Comparison of ENCODE assay signal across 10 mouse cellular contexts in genomic region chr15:80225208-80225607, GRCm38 (mm10). TPM values are rescaled to one million over a fixed set of nuclear protein-coding genes. Genes with fewer than 3 reads are reported as not detected.
DNase-seq lines count a peak whose midpoint lies in the region; ATAC-seq lines count a peak whose summit lies in the region.
"Had no signal": no experiment of that assay in that cellular context is flagged by ENCODE, and none has a peak within 500 bp of the region (broad histone marks: within the 10 kb centered on the region; RNA-seq: fewer than 3 reads in every experiment).

No protein-coding gene starts in this region.

- 30% methylated on average over 9 of the region's 9 CpGs for WGBS in hindbrain, embryonic 14.5 days
- WGBS in hindbrain, embryonic 12.5 days, result 32% methylated on average over 9 of the region's 9 CpGs
- WGBS in intestine, embryonic 14.5 days, result 29% methylated on average over 9 of the region's 9 CpGs
- 16% methylated on average over 9 of the region's 9 CpGs for WGBS in liver, embryonic 11.5 days
- WGBS in neural tube, embryonic 15.5 days, result 33% methylated on average over 9 of the region's 9 CpGs

- H3K9me3 ChIP-seq in hindbrain, embryonic 14.5 days (ENCODE audit: control insufficient read depth, low read length), result no peaks in the 10 kb centered on the region
- H3K9me3 ChIP-seq in hindbrain, embryonic 12.5 days (replicated peaks), result no peaks in the 10 kb centered on the region
- H3K9me3 ChIP-seq in intestine, embryonic 14.5 days (ENCODE audit: control insufficient read depth, low read length), result no peaks in the 10 kb centered on the region
- no peaks in the 10 kb centered on the region for H3K9me3 ChIP-seq in liver, embryonic 11.5 days (ENCODE audit: control insufficient read depth, low read length)
- H3K9me3 ChIP-seq in neural tube, embryonic 15.5 days (replicated peaks), result no peaks in the 10 kb centered on the region
- H3K9me3 ChIP-seq: embryonic facial prominence, embryonic 13.5 days had no signal

- peak; percentile 71 for DNase-seq in hindbrain, embryonic 14.5 days (ENCODE audit: low spot score)
- DNase-seq in adrenal gland, postnatal 4 days (ENCODE audit: low spot score in 2 of 2), result peak; percentile 68 to 70
- DNase-seq in intestine, embryonic 14.5 days (ENCODE audit: low spot score), result peak; percentile 87
- DNase-seq in liver, embryonic 11.5 days (ENCODE audit: low spot score), result peak; percentile 84
- peak; percentile 95 for DNase-seq in testis, postnatal 10 days (ENCODE audit: low spot score)

- no peak overlapping the region for H3K4me3 ChIP-seq in hindbrain, embryonic 14.5 days (replicated peaks; ENCODE audit: low read length)
- H3K4me3 ChIP-seq in hindbrain, embryonic 12.5 days, result no peak overlapping the region
- no peak overlapping the region for H3K4me3 ChIP-seq in intestine, embryonic 14.5 days (ENCODE audit: low read depth, low read length)
- H3K4me3 ChIP-seq in liver, embryonic 11.5 days (ENCODE audit: low read depth, low read length), result no peak overlapping the region
- no peak overlapping the region for H3K4me3 ChIP-seq in neural tube, embryonic 15.5 days (replicated peaks)
- H3K4me3 ChIP-seq: embryonic facial prominence, embryonic 13.5 days had no signal

- no peaks in the 10 kb centered on the region for H3K4me1 ChIP-seq in hindbrain, embryonic 14.5 days (replicated peaks; ENCODE audit: control insufficient read depth, insufficient read depth, low read length)
- peaks cover 2% of the 10 kb centered on the region; the same call in 1 of the 2 replicates for H3K4me1 ChIP-seq in hindbrain, embryonic 12.5 days
- H3K4me1 ChIP-seq in intestine, embryonic 14.5 days (replicated peaks; ENCODE audit: control insufficient read depth, insufficient read depth, low read length), result no peaks in the 10 kb centered on the region
- H3K4me1 ChIP-seq in liver, embryonic 11.5 days (replicated peaks; ENCODE audit: control insufficient read depth, insufficient read depth, low read length), result no peaks in the 10 kb centered on the region
- 0 out of 2 replicates have a peak, but pooled peaks cover 3% of the 10 kb centered on the region for H3K4me1 ChIP-seq in neural tube, embryonic 15.5 days
- H3K4me1 ChIP-seq: embryonic facial prominence, embryonic 13.5 days had no signal

- no peak overlapping the region for H3K4me2 ChIP-seq in hindbrain, embryonic 14.5 days (replicated peaks)
- H3K4me2 ChIP-seq in hindbrain, embryonic 12.5 days (replicated peaks), result no peak overlapping the region
- no peak overlapping the region for H3K4me2 ChIP-seq in intestine, embryonic 14.5 days (ENCODE audit: low read length)
- H3K4me2 ChIP-seq in liver, embryonic 11.5 days, result no peak overlapping the region
- H3K4me2 ChIP-seq in neural tube, embryonic 15.5 days, result no peak overlapping the region
- H3K4me2 ChIP-seq: embryonic facial prominence, embryonic 13.5 days had no signal

- no peaks in the 10 kb centered on the region for H3K36me3 ChIP-seq in hindbrain, embryonic 14.5 days (replicated peaks; ENCODE audit: control insufficient read depth, insufficient read depth)
- H3K36me3 ChIP-seq in hindbrain, embryonic 12.5 days, result no peaks in the 10 kb centered on the region
- H3K36me3 ChIP-seq in intestine, embryonic 14.5 days (ENCODE audit: control insufficient read depth, insufficient read depth, low read length), result no peaks in the 10 kb centered on the region
- no peaks in the 10 kb centered on the region for H3K36me3 ChIP-seq in liver, embryonic 11.5 days (ENCODE audit: control insufficient read depth, insufficient read depth, low read length)
- no peaks in the 10 kb centered on the region for H3K36me3 ChIP-seq in neural tube, embryonic 15.5 days
- H3K36me3 ChIP-seq: embryonic facial prominence, embryonic 13.5 days had no signal

- H3K27ac ChIP-seq in hindbrain, embryonic 14.5 days, result no peak overlapping the region
- H3K27ac ChIP-seq in hindbrain, embryonic 12.5 days, result no peak overlapping the region
- H3K27ac ChIP-seq in intestine, embryonic 14.5 days (ENCODE audit: low read depth), result no peak overlapping the region
- H3K27ac ChIP-seq in liver, embryonic 11.5 days (ENCODE audit: low read depth, low read length), result no peak overlapping the region
- no peak overlapping the region for H3K27ac ChIP-seq in neural tube, embryonic 15.5 days (replicated peaks)
- H3K27ac ChIP-seq: embryonic facial prominence, embryonic 13.5 days had no signal

- no peak overlapping the region for H3K9ac ChIP-seq in hindbrain, embryonic 14.5 days
- no peak overlapping the region for H3K9ac ChIP-seq in hindbrain, embryonic 12.5 days
- H3K9ac ChIP-seq in intestine, embryonic 14.5 days (ENCODE audit: low read length), result no peak overlapping the region
- no peak overlapping the region for H3K9ac ChIP-seq in liver, embryonic 11.5 days (ENCODE audit: low read depth, low read length)
- H3K9ac ChIP-seq in neural tube, embryonic 15.5 days (replicated peaks), result no peak overlapping the region
- H3K9ac ChIP-seq: embryonic facial prominence, embryonic 13.5 days had no signal

- H3K27me3 ChIP-seq in hindbrain, embryonic 14.5 days (ENCODE audit: control insufficient read depth, insufficient read depth, low read length), result no peaks in the 10 kb centered on the region
- no peaks in the 10 kb centered on the region for H3K27me3 ChIP-seq in hindbrain, embryonic 12.5 days
- no peaks in the 10 kb centered on the region for H3K27me3 ChIP-seq in intestine, embryonic 14.5 days (replicated peaks; ENCODE audit: control insufficient read depth, insufficient read depth, low read length)
- no peaks in the 10 kb centered on the region for H3K27me3 ChIP-seq in liver, embryonic 11.5 days (replicated peaks; ENCODE audit: control insufficient read depth, insufficient read depth, low read length)
- no peaks in the 10 kb centered on the region for H3K27me3 ChIP-seq in neural tube, embryonic 15.5 days (replicated peaks)
- H3K27me3 ChIP-seq: embryonic facial prominence, embryonic 13.5 days had no signal

- no peak for ATAC-seq in hindbrain, embryonic 14.5 days (ENCODE audit: low FRiP score)
- ATAC-seq in hindbrain, embryonic 12.5 days (ENCODE audit: low FRiP score), result no peak
- peak; percentile 92 for ATAC-seq in erythroblast, adult 5-6 weeks (replicated peaks; ENCODE audit: low FRiP score, poor library complexity, severe bottlenecking)
- ATAC-seq in intestine, embryonic 14.5 days (replicated peaks; ENCODE audit: low FRiP score, low TSS enrichment, low read depth), result peak; percentile 69; the same call in 1 of the 2 replicates
- peak; percentile 61; the same call in 1 of the 2 replicates for ATAC-seq in liver, embryonic 11.5 days (replicated peaks; ENCODE audit: low FRiP score)
- peak; percentile 47; the same call in 1 of the 2 replicates for ATAC-seq in neural tube, embryonic 15.5 days (ENCODE audit: low FRiP score)

RNA-seq across cellular contexts. Expression of gene Mief1, which starts 8.6 kb away (rescaled TPM):
- 36.4 and 38.6 TPM in 2 replicates for polyA plus RNA-seq in hindbrain, embryonic 14.5 days (2014; fragmentation: Nextera tagmentation; extraction: Ambion mirVana)
- 41.3 and 43.8 TPM in 2 replicates for polyA plus RNA-seq in hindbrain, embryonic 12.5 days (2016; fragmentation: Nextera tagmentation; extraction: Ambion mirVana)
- total RNA-seq in adrenal gland, postnatal 4 days (2021), result 10 to 100 TPM; 41.9 to 46.6 TPM
- 6.5 and 7.7 TPM in 2 replicates for total RNA-seq in erythroblast, adult 5-6 weeks (2015; ENCODE audit: low replicate concordance)
- total RNA-seq in erythroblast, adult 5-6 weeks (2017; ENCODE audit: low replicate concordance), result 17.8 and 18.8 TPM in 2 replicates
- polyA plus RNA-seq in intestine, embryonic 14.5 days (2014; fragmentation: Nextera tagmentation; extraction: Ambion mirVana), result 32.0 and 38.8 TPM in 2 replicates
- polyA plus RNA-seq in liver, embryonic 11.5 days (2014; fragmentation: Nextera tagmentation; extraction: Ambion mirVana), result 35.8 and 44.9 TPM in 2 replicates
- 33.3 and 34.5 TPM in 2 replicates for polyA plus RNA-seq in neural tube, embryonic 15.5 days (2015; fragmentation: Nextera tagmentation; extraction: Ambion mirVana)

RNA-seq across cellular contexts. Expression of gene AC140267.1, which starts 10.4 kb away (rescaled TPM):
- not detected in 2 replicates for polyA plus RNA-seq in hindbrain, embryonic 14.5 days (2014; fragmentation: Nextera tagmentation; extraction: Ambion mirVana)
- not detected in 2 replicates for polyA plus RNA-seq in hindbrain, embryonic 12.5 days (2016; fragmentation: Nextera tagmentation; extraction: Ambion mirVana)
- total RNA-seq in adrenal gland, postnatal 4 days (2021), result 1 to 10 TPM; 7.3 to 8.9 TPM
- not detected in 2 replicates for total RNA-seq in erythroblast, adult 5-6 weeks (2015; ENCODE audit: low replicate concordance)
- not detected in 2 replicates for total RNA-seq in erythroblast, adult 5-6 weeks (2017; ENCODE audit: low replicate concordance)
- polyA plus RNA-seq in intestine, embryonic 14.5 days (2014; fragmentation: Nextera tagmentation; extraction: Ambion mirVana), result not detected in 2 replicates
- polyA plus RNA-seq in liver, embryonic 11.5 days (2014; fragmentation: Nextera tagmentation; extraction: Ambion mirVana), result not detected in 2 replicates
- 1.7 TPM in 1 of 2 replicates, not detected in the other for polyA plus RNA-seq in neural tube, embryonic 15.5 days (2015; fragmentation: Nextera tagmentation; extraction: Ambion mirVana)
- polyA plus RNA-seq: embryonic facial prominence, embryonic 13.5 days; neural tube, embryonic 14.5 days had no signal

RNA-seq across cellular contexts. Expression of gene Atf4, which starts 29.8 kb away (rescaled TPM):
- 102 and 115 TPM in 2 replicates for polyA plus RNA-seq in hindbrain, embryonic 14.5 days (2014; fragmentation: Nextera tagmentation; extraction: Ambion mirVana)
- polyA plus RNA-seq in hindbrain, embryonic 12.5 days (2016; fragmentation: Nextera tagmentation; extraction: Ambion mirVana), result 115 and 128 TPM in 2 replicates
- total RNA-seq in adrenal gland, postnatal 4 days (2021), result 100 to 1,000 TPM; 145 to 157 TPM
- total RNA-seq in erythroblast, adult 5-6 weeks (2015; ENCODE audit: low replicate concordance), result 86.3 and 108 TPM in 2 replicates
- 148 and 150 TPM in 2 replicates for total RNA-seq in erythroblast, adult 5-6 weeks (2017; ENCODE audit: low replicate concordance)
- 125 and 136 TPM in 2 replicates for polyA plus RNA-seq in intestine, embryonic 14.5 days (2014; fragmentation: Nextera tagmentation; extraction: Ambion mirVana)
- 186 and 188 TPM in 2 replicates for polyA plus RNA-seq in liver, embryonic 11.5 days (2014; fragmentation: Nextera tagmentation; extraction: Ambion mirVana)
- polyA plus RNA-seq in neural tube, embryonic 15.5 days (2015; fragmentation: Nextera tagmentation; extraction: Ambion mirVana), result 106 and 113 TPM in 2 replicates

RNA-seq across cellular contexts. Expression of gene Rps19bp1, which starts 38.9 kb away (rescaled TPM):
- 75.0 and 83.7 TPM in 2 replicates for polyA plus RNA-seq in hindbrain, embryonic 14.5 days (2014; fragmentation: Nextera tagmentation; extraction: Ambion mirVana)
- polyA plus RNA-seq in hindbrain, embryonic 12.5 days (2016; fragmentation: Nextera tagmentation; extraction: Ambion mirVana), result 59.9 and 65.8 TPM in 2 replicates
- 10 to 100 TPM; 35.7 to 41.1 TPM for total RNA-seq in adrenal gland, postnatal 4 days (2021)
- 15.4 and 16.5 TPM in 2 replicates for total RNA-seq in erythroblast, adult 5-6 weeks (2015; ENCODE audit: low replicate concordance)
- total RNA-seq in erythroblast, adult 5-6 weeks (2017; ENCODE audit: low replicate concordance), result 5.0 and 10.1 TPM in 2 replicates
- polyA plus RNA-seq in intestine, embryonic 14.5 days (2014; fragmentation: Nextera tagmentation; extraction: Ambion mirVana), result 67.2 and 69.6 TPM in 2 replicates
- polyA plus RNA-seq in liver, embryonic 11.5 days (2014; fragmentation: Nextera tagmentation; extraction: Ambion mirVana), result 75.4 and 80.8 TPM in 2 replicates
- polyA plus RNA-seq in neural tube, embryonic 15.5 days (2015; fragmentation: Nextera tagmentation; extraction: Ambion mirVana), result 72.6 and 83.9 TPM in 2 replicates

RNA-seq across cellular contexts. Expression of gene Mgat3, which starts 51.7 kb away (rescaled TPM):
- polyA plus RNA-seq in hindbrain, embryonic 14.5 days (2014; fragmentation: Nextera tagmentation; extraction: Ambion mirVana), result 22.3 and 24.5 TPM in 2 replicates
- polyA plus RNA-seq in hindbrain, embryonic 12.5 days (2016; fragmentation: Nextera tagmentation; extraction: Ambion mirVana), result 12.0 and 12.2 TPM in 2 replicates
- total RNA-seq in adrenal gland, postnatal 4 days (2021), result 10 to 100 TPM; 12.4 to 15.4 TPM
- total RNA-seq in erythroblast, adult 5-6 weeks (2015; ENCODE audit: low replicate concordance), result not detected in 2 replicates
- not detected in 2 replicates for total RNA-seq in erythroblast, adult 5-6 weeks (2017; ENCODE audit: low replicate concordance)
- polyA plus RNA-seq in intestine, embryonic 14.5 days (2014; fragmentation: Nextera tagmentation; extraction: Ambion mirVana), result 10.5 and 11.1 TPM in 2 replicates
- 2.5 and 2.7 TPM in 2 replicates for polyA plus RNA-seq in liver, embryonic 11.5 days (2014; fragmentation: Nextera tagmentation; extraction: Ambion mirVana)
- 15.8 and 17.5 TPM in 2 replicates for polyA plus RNA-seq in neural tube, embryonic 15.5 days (2015; fragmentation: Nextera tagmentation; extraction: Ambion mirVana)

Comparison
In these comparisons a context has a peak if more than half of its experiments do, and no peak if none do; other contexts are left out.
1. ATAC-seq: peak in erythroblast, adult 5-6 weeks (single experiment), intestine, embryonic 14.5 days (single experiment), liver, embryonic 11.5 days (single experiment) and neural tube, embryonic 15.5 days (single experiment); none in hindbrain, embryonic 14.5 days (single experiment) and hindbrain, embryonic 12.5 days (single experiment).
2. Peak in every context shown above with its lines, with median percentiles within 50 percentile points of each other: DNase-seq.